Mouse (Mus musculus) heart, embryonic 14.5 days (tissue): ENCODE measurements around the gene Oosp2. TPM values are rescaled to one million over a fixed set of nuclear protein-coding genes. Genes with fewer than 3 reads are reported as not detected.

ENCODE experiments used
- ATAC-seq: fragments of 200-750 bp; cut with Nextera tagmentation; 2 replicates; pipeline ENCODE4 v1.8.0; 2017; ENCODE audit warnings: low read depth, moderate TSS enrichment; ENCODE audit not compliant: insufficient number of reproducible peaks, insufficient read depth, low FRiP score
- H3K27ac ChIP-seq, 2 experiments: fragments of 200-500 bp in 1 of 2; fragments of 300-500 bp in 1 of 2; sonication (generic) in 1 of 2; replicated peaks in 1 of 2; 2 replicates each; pipeline ENCODE4 v1.5.1; 2012 to 2014; ENCODE audit warnings: low read depth in 2 of 2, low read length in 2 of 2, control low read depth in 1 of 2, mild to moderate bottlenecking in 1 of 2, mixed read lengths in 1 of 2; ENCODE audit not compliant: control insufficient read depth in 1 of 2, insufficient read depth in 1 of 2
- H3K27me3 ChIP-seq: fragments of 300-500 bp; sonication (generic); 2 replicates; pipeline ENCODE4 v1.6.1; 2014; ENCODE audit warnings: mild to moderate bottlenecking, low read length, control low read depth; ENCODE audit not compliant: control insufficient read depth, insufficient read depth
- H3K36me3 ChIP-seq: fragments of 300-500 bp; sonication (generic); 2 replicates; pipeline ENCODE4 v1.6.1; 2014; ENCODE audit warnings: mild to moderate bottlenecking, control low read depth, low read length, mixed read lengths; ENCODE audit not compliant: control insufficient read depth, insufficient read depth
- H3K4me1 ChIP-seq, 2 experiments: fragments of 200-500 bp in 1 of 2; fragments of 300-500 bp in 1 of 2; sonication (generic) in 1 of 2; 2 replicates each; pipeline ENCODE4 v1.6.1; 2012 to 2014; ENCODE audit warnings: low read length in 2 of 2, control low read depth in 1 of 2, mixed read lengths in 1 of 2; ENCODE audit not compliant: control insufficient read depth in 2 of 2, insufficient read depth in 2 of 2
- H3K4me2 ChIP-seq: fragments of 300-500 bp; sonication (generic); 2 replicates; pipeline ENCODE4 v1.6.1; 2014; ENCODE audit warnings: mild to moderate bottlenecking, low read length
- H3K4me3 ChIP-seq, 2 experiments: fragments of 200-500 bp in 1 of 2; fragments of 300-500 bp in 1 of 2; sonication (generic) in 1 of 2; 2 replicates each; pipeline ENCODE4 v1.5.1; 2012 to 2014; ENCODE audit warnings: low read length in 2 of 2, mild to moderate bottlenecking in 2 of 2, control low read depth in 1 of 2, low read depth in 1 of 2, moderate library complexity in 1 of 2; ENCODE audit not compliant: control insufficient read depth in 1 of 2, insufficient read depth in 1 of 2
- H3K9ac ChIP-seq: fragments of 300-500 bp; sonication (generic); 2 replicates; pipeline ENCODE4 v1.6.1; 2014; ENCODE audit warnings: mild to moderate bottlenecking, low read length
- H3K9me3 ChIP-seq: fragments of 300-500 bp; sonication (generic); 2 replicates; pipeline ENCODE4 v1.6.1; 2016; ENCODE audit warnings: low read length, control low read depth; ENCODE audit not compliant: control insufficient read depth
- WGBS: fragments of 180-500 bp; shearing (Covaris S2); extraction: QIAGEN DNeasy Blood & Tissue Kit; methylation state at CpG from one replicate; pipeline ENCODE4 v1.1.7; 2014; 5-methylcytosine and 5-hydroxymethylcytosine counted together
- polyA plus RNA-seq: library from polyadenylated mRNA; unstranded; fragments of >200 nt; fragmentation: Nextera tagmentation; extraction: Ambion mirVana; gene quantifications from 2 replicates; pipeline ENCODE4 v1.2.1, GENCODE M21; 2014

The Oosp2 gene
- polyA plus RNA-seq, 1 experiment from 2014 or later, result not detected

DNA sequence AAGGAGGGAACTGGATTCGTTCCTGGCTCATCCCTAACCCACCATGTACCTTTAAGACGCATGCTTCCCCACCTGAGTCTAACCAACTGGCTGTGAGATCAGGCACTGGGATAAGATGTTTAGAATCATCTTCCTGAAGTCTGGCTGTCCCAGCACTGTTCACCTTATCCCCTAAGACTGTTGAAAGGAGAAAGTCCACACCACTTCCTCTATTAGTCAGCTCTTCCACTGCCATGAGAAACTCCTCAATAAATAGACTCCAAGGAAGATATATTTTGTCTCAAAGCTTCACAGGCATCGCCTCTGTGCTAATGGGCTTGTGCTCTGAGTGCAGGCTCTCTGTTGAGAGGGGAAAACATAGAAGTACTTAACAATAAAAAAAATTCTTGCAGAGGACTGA is 14.2 kb downstream of the Oosp2 start:
- H3K4me3 ChIP-seq, result no peak overlapping the region
- no peak overlapping the region for H3K27ac ChIP-seq
- H3K36me3 ChIP-seq, result no peaks in the 10 kb centered on the region
- no peak overlapping the region for H3K4me2 ChIP-seq
- H3K4me1 ChIP-seq, result no peaks in the 10 kb centered on the region
- H3K9me3 ChIP-seq, result no peaks in the 10 kb centered on the region
- no peak overlapping the region for H3K9ac ChIP-seq
- H3K27me3 ChIP-seq, result no peaks in the 10 kb centered on the region
- ATAC-seq, result no peak
- WGBS, result 56% methylated on average over 3 of the region's 3 CpGs

DNA sequence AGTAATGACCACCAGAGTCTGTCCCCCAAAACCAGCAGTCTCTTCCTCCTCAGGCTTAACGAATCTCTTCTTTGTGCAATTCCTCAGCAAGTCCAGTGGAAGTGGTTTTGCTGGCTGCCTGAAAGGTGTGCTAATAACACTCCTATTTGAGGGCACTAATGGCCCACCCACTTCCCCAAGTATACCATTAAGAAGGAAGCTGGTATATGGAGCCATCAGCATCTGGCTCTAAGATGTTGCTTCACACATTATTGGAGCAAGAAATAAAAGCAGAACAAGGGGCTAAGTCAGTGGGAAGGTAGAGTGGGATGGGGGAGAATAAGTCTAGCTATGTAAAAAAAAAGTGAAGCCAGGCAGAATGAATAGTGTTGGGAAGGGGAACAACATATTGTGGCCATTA is 19.6 kb downstream of the Oosp2 start, which contains the start of gene Ms4a3:
Gene Ms4a3 (minus strand): TSS at position 120 of the 400 bp plus-strand sequence.
- no peak within 1 kb of the TSS for H3K27ac ChIP-seq
- H3K4me1 ChIP-seq, result no peaks in the 10 kb centered on the region
- H3K4me2 ChIP-seq, result no peak within 1 kb of the TSS
- H3K9ac ChIP-seq, result no peak within 1 kb of the TSS
- no peak for ATAC-seq
- no peaks in the 10 kb centered on the region for H3K9me3 ChIP-seq
- WGBS, result 64% methylated on average over 1 of the region's 1 CpGs
- H3K36me3 ChIP-seq, result no peaks in the 10 kb centered on the region
- H3K27me3 ChIP-seq, result no peaks in the 10 kb centered on the region
- no peak within 1 kb of the TSS for H3K4me3 ChIP-seq

DNA sequence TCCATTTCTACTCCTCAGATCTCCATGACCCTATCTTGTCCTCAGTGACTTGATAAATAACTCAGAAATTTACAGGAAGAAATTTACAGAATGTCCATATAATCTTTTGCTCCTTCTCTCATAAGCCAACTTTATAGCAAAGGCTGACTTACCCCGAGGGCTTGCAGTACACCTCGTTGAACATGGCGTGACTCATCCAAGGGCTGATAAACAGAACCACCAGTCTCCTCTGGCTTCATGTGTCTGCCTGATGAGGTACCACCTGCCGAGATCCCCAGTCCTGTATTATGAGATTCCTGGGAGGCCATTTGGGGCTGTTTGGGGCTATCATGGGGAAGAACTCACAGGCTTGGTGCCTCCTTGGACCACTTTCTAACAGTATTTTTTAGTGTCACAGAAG is 21.3 kb downstream of the Oosp2 start:
- Histone ChIP-seq H3K9ac (no peak overlapping the region), H3K27ac (no peak overlapping the region), H3K27me3 (no peaks in the 10 kb centered on the region), H3K9me3 (no peaks in the 10 kb centered on the region), H3K36me3 (no peaks in the 10 kb centered on the region), H3K4me3 (no peak overlapping the region), H3K4me2 (no peak overlapping the region), H3K4me1 (no peaks in the 10 kb centered on the region)
- ATAC-seq, result no peak
- 61% methylated on average over 4 of the region's 4 CpGs for WGBS

DNA sequence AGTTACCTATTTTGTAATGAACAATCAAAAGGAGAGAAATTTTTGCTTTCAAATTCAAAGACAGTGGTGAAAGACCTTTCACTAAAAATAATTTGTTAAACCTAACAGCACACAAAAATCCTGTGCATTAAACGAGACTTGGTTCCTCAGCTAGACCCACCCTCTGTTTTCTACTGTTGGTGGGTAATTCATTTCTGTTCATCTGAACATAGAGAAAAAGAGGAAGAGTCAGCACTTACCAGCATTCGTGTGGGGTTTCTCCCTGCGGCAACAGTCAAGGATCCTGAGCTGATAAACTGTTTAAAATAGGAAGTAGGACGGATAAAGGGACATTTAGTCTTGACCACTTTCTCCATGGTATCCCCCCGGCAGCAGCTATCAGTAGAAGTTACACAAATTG is 24.8 kb downstream of the Oosp2 start:
- Histone ChIP-seq H3K36me3 (no peaks in the 10 kb centered on the region), H3K9ac (no peak overlapping the region), H3K4me2 (no peak overlapping the region), H3K9me3 (no peaks in the 10 kb centered on the region), H3K4me3 (no peak overlapping the region), H3K4me1 (no peaks in the 10 kb centered on the region), H3K27ac (no peak overlapping the region), H3K27me3 (no peaks in the 10 kb centered on the region)
- ATAC-seq, result no peak
- 32% methylated on average over 5 of the region's 5 CpGs for WGBS

DNA sequence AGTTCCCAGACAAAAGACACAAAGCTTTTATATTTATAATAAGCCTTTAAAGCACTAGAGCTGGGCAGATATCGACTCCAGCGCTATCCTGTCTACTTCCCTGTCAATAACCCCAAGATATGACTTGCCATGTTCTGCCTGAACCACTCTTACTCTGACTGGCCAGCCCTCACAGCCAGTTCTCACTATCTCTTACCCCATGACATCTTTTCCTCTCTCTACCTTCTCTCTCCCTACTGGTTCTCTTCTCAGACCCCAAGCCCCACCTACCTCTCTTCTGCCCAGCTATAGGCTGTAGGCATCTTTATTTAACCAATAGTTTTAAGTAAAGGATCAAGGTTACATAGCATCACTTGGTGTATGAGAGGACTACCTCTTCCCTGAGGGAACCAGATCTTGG is 26.0 kb downstream of the Oosp2 start:
- Histone ChIP-seq H3K9me3 (no peaks in the 10 kb centered on the region), H3K4me1 (no peaks in the 10 kb centered on the region), H3K36me3 (no peaks in the 10 kb centered on the region), H3K27ac (no peak overlapping the region), H3K4me2 (no peak overlapping the region), H3K4me3 (no peak overlapping the region), H3K27me3 (no peaks in the 10 kb centered on the region), H3K9ac (no peak overlapping the region)
- no peak for ATAC-seq
- 70% methylated on average over 2 of the region's 2 CpGs for WGBS

DNA sequence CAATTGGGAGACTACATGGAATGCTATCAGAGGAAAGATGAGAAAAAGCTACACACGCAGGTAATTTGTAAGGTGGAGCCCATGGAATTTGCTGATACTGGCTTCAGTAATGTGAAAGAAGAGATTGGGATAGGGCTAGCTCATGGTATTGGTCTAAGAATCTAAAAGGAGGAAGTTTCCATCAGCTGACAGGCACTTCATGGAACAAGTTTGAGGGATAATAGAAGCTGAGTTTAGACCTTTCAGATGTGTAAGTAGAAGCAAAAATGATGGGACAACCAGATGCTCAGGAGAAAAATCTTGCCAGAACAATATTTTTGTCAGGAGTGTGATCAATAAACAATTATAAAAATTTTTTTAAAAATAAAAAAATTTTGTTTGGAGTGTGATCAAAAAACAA is 26.6 kb downstream of the Oosp2 start:
- no peaks in the 10 kb centered on the region for H3K9me3 ChIP-seq
- H3K4me1 ChIP-seq, result no peaks in the 10 kb centered on the region
- no peak overlapping the region for H3K4me2 ChIP-seq
- no peak overlapping the region for H3K27ac ChIP-seq
- no peak overlapping the region for H3K4me3 ChIP-seq
- H3K9ac ChIP-seq, result no peak overlapping the region
- no peak for ATAC-seq
- WGBS, result 70% methylated on average over 1 of the region's 1 CpGs
- H3K36me3 ChIP-seq, result no peaks in the 10 kb centered on the region
- no peaks in the 10 kb centered on the region for H3K27me3 ChIP-seq

DNA sequence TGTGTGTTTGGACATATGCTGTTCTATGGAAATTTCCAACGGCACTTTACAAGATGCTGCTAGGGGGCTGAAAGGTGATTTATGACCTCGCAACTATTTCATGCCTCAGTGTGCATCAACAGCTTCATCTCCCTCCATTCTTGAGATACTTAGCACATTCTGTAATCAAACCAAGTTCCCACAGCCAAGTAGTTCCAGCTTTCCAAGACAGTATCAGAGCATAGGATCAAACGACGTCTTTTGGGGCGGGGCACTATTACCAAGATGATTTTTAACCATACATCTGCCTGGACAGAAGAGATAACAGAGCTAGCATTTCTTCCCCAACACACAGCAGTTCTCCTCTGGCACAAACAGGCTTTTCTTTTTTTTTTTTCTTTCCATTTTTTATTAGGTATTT is 35.1 kb downstream of the Oosp2 start:
- Histone ChIP-seq H3K9ac (no peak overlapping the region), H3K27me3 (no peaks in the 10 kb centered on the region), H3K4me2 (no peak overlapping the region), H3K36me3 (no peaks in the 10 kb centered on the region), H3K27ac (no peak overlapping the region), H3K4me1 (no peaks in the 10 kb centered on the region), H3K9me3 (no peaks in the 10 kb centered on the region), H3K4me3 (no peak overlapping the region)
- WGBS, result 72% methylated on average over 5 of the region's 5 CpGs
- ATAC-seq, result no peak

DNA sequence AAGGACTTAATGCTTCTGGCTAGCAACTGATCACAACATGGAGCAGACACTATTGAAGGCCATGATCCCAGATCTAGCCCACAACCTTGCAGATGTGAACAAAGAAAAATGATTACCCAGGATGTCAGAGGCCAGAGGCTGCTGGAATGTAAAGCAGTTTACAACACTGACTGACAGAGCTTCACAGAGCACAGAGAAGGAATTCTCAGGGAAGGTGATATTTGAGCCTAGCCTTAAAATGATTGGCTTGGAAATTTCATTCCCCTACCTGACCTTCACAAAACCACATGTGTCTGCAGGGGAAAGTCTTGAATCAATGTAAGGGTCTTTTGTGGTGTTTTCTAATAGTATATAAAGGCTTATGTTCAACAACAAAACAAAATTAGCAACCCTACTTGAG is 35.6 kb downstream of the Oosp2 start:
- Histone ChIP-seq H3K4me3 (no peak overlapping the region), H3K9ac (no peak overlapping the region)
- no peak for ATAC-seq

More for the DNA sequence above, 35.6 kb downstream of the Oosp2 start:
- Histone ChIP-seq H3K27ac (no peak overlapping the region), H3K36me3 (no peaks in the 10 kb centered on the region), H3K4me2 (no peak overlapping the region), H3K27me3 (no peaks in the 10 kb centered on the region), H3K4me1 (no peaks in the 10 kb centered on the region), H3K9me3 (no peaks in the 10 kb centered on the region)
